Mouse (Mus musculus) Patski (cell line): Measurements from ENCODE around the gene Cdk10. TPM values are rescaled to one million over a fixed set of nuclear protein-coding genes. Genes with fewer than 3 reads are reported as not detected.
A peak's percentile ranks its signal among the peaks of the same experiment; 100 is the strongest.
"Not testable (repeated sequence)": the region's sequence is repeated elsewhere in the genome, so short reads cannot be mapped to it uniquely, and the experiment has no call there.

Experiments
- ATAC-seq: fragments of 100-300 bp; one replicate; pipeline ENCODE4 v1.8.0; 2021
- CTCF ChIA-PET: fragments of 350-600 bp; sonication (Branson Sonifier 250); formaldehyde crosslinking; loops from one replicate; lab custom pipeline; 2022; ENCODE audit warnings: inconsistent platforms; lab: Charles Lee
- POLR2A ChIA-PET: fragments of 350-600 bp; sonication (Branson Sonifier 250); formaldehyde crosslinking; loops from one replicate; lab custom pipeline; 2022; ENCODE audit warnings: antibody characterized with exemption, inconsistent platforms; lab: Charles Lee
- DNase-seq: peaks from one replicate; pipeline ENCODE4 v3.0.0-alpha.2; 2011; ENCODE audit warnings: low read depth, low spot score
- H3K27me3 ChIP-seq: fragments of 371-371 bp; one replicate; pipeline ENCODE4 v1.5.1; 2021
- CTCF ChIP-seq: fragments of 100-300 bp; IDR thresholded peaks from one replicate; pipeline ENCODE4 v1.5.1; 2021
- in situ Hi-C: fragments of 300-500 bp; cut with MboI; formaldehyde crosslinking; loops from 3 replicates; pipeline ENCODE4 v1.11.1; 2018; ENCODE audit warnings: low pct_unique_long_range_greater_than_20kb, mixed read lengths
- polyA plus RNA-seq: library from polyadenylated mRNA; unstranded; gene quantifications from one replicate; pipeline ENCODE4 v1.2.3, GENCODE M21; 2021

Cdk10 gene
- polyA plus RNA-seq, 1 experiment from 2014 or later, result 55.8 TPM

DNA sequence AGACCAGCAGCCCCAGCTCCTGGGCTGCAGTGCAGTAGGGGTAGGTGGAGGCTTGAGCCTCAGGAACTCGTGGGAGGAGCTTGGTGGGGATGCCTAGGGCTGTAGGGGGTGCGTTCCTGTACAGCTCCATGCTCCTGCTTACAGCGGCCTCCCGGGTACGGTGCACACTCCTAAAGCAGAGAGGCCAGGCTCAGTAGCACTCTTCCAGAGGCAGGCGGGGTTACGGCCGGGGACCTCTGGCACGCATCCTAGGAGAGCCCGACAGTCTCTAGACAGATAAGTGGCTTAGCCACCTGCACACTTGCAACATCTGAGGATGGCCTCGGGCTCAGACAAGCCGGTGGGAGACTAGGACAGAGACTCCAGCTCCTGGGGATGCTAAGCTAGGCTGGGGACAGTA lies 20.9 kb downstream of the Cdk10 start:
- POLR2A ChIA-PET, result interaction anchor here (1.3 kb wide), 1 partner anchor 9 kb away, joined by 4 read pairs; the partner anchor contains the start of gene Spata2l
- CTCF ChIA-PET, result interaction anchor here (1.2 to 1.9 kb wide), 2 partner anchors 9 to 10 kb away, joined by 3 to 5 read pairs; partner anchors contain the start of gene Spata2l
- no peak for TF ChIP-seq CTCF
- ATAC-seq (no peak), DNase-seq (no peak)
- no peaks in the 10 kb centered on the region for H3K27me3 ChIP-seq
- in situ Hi-C loops, result no loop called here

DNA sequence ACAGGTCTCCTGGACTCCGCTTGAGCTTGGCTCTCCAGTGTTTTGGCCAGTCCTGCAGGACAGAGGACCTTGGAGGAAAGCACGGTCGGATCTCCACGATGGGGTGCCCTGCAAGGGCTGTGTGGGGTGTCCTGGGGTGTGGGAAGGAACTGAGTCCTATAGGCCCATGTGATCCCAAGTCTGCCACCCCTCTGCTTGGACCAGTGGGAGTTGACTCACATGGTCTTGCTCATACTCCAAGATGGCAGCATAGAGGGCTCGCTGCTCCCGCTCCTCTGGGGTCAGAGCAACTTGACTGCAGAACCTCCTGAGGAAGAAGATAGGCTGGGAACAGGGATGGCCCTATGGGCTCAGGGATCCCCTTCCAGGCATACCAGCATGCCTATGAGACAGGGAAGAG lies 23.1 kb downstream of the Cdk10 start:
- TF ChIP-seq CTCF, result no peak
- no peak for ATAC-seq
- POLR2A ChIA-PET, result no interaction called here
- in situ Hi-C loops, result no loop called here
- no peak for DNase-seq
- no peaks in the 10 kb centered on the region for H3K27me3 ChIP-seq
- CTCF ChIA-PET, result no interaction called here

DNA sequence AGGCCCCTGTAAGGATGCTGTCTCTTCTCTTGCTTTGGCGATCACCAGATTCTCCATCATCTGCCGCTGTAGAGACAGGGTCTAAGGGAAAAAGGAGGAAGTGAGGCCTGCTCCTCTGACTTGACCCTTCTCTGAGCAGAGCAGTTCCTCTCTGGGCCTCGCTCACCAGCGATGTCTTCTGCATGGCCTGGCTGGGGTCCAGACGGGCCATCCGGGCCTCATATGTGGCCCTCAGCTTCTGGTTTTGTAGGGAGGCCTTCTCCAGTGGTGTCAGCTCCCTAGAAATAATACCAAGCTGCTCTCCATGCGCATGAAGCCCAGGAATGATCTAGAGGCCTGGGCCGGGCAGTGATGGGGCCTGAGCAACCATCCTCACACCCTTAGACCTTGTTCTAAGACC lies 24.0 kb downstream of the Cdk10 start:
- ChIA-PET CTCF (interaction anchor here (1.0 kb wide), 1 partner anchor 15 kb away, joined by 3 read pairs; no protein-coding TSS in a partner anchor), POLR2A (no interaction called here)
- ATAC-seq (no peak), DNase-seq (no peak)
- in situ Hi-C loops, result no loop called here
- TF ChIP-seq CTCF, result no peak
- no peaks in the 10 kb centered on the region for H3K27me3 ChIP-seq

DNA sequence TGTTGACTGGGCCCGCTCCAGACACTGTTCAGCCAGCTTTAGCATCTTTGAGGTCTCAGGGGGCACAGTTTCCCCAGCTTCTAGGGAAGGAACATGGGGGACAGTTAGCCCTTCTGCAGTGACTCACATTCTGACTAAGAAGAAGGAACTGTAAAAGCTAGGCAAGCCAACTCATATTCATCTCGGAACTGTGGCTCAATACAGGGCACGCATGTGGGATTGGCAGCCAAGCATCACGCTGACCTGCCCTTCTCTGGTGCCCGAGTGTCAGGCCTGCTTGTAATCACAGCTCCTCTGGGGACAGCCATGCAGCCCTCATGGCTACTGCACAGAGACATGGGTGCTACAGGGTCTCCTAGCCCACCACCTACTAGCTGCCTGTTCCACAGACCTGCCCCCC lies 26.3 kb downstream of the Cdk10 start:
- POLR2A ChIA-PET, result interaction anchor here (1.5 kb wide), 2 partner anchors 12 to 17 kb away, joined by 3 to 4 read pairs; no protein-coding TSS in a partner anchor
- TF ChIP-seq CTCF, result no peak
- in situ Hi-C loops, result no loop called here
- no peaks in the 10 kb centered on the region for H3K27me3 ChIP-seq
- ATAC-seq (no peak), DNase-seq (no peak)
- CTCF ChIA-PET, result interaction anchor here (1.3 to 1.6 kb wide), 2 partner anchors 9 to 17 kb away, joined by 3 to 4 read pairs; no protein-coding TSS in a partner anchor

DNA sequence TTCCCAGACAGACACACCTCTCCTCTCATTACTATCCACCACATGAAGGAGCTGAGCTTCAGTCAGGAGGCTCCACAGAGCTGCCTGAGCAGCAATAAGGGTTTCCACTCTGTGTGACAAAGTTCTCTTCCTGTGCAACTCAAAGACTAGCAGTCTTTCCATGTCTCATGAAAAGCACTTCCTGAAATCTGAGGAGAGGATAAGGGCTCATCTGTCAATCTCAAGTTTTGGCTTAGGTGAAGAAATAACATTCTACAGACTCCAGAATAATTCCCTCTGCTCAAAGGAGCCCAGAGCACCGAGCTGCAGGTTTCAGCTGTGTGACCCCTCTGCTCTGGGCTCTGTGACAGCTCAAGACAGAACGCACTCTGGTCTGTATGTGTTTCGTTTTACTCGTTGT lies 28.3 kb downstream of the Cdk10 start:
- CTCF ChIA-PET, result no interaction called here
- no peak for DNase-seq
- TF ChIP-seq CTCF, result no peak
- no peak for ATAC-seq
- no peaks in the 10 kb centered on the region for H3K27me3 ChIP-seq
- in situ Hi-C loops, result no loop called here
- POLR2A ChIA-PET, result interaction anchor here (1.3 to 1.7 kb wide), 2 partner anchors 14 to 17 kb away, joined by 4 to 6 read pairs; partner anchors contain the start of gene Spata2l

DNA sequence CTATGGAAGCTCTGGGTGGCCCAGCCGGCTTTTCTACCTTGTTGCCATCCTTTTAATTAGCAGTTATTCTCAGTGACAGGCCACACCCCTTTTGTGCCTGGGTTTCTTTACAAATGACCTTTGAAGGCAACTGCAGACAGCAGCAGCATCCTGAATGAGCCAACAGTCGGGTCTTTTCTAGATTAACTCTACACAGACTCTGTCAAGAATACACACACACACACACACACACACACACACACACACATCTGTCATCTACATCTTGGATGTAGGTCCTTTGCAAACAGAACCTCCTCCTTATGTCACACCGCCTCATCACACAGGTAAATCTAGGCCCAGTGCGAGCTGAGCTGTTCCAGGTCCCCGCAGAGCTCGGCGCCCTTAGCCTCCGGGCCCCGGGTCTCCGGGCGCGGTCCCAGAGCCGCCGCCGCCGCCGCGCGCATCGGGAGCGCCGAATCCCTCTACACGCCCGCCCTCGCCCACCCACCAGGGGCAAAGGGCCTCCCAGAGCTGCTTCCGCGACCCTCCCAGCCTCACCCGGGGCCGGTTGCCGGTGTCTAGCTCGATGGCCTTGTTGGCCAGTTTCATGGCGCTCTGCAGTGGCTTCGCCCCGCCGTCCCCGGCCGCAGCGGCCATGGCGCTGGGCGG lies 28.9 kb downstream of the Cdk10 start:
- ChIA-PET POLR2A (interaction anchor here (1.3 to 1.7 kb wide), 2 partner anchors 15 to 18 kb away, joined by 4 to 6 read pairs; partner anchors contain the start of gene Spata2l), CTCF (no interaction called here)
- no peak for TF ChIP-seq CTCF
- DNase-seq (no peak), ATAC-seq (peak; percentile 13)
- no peaks in the 10 kb centered on the region for H3K27me3 ChIP-seq
- in situ Hi-C loops, result no loop called here

DNA sequence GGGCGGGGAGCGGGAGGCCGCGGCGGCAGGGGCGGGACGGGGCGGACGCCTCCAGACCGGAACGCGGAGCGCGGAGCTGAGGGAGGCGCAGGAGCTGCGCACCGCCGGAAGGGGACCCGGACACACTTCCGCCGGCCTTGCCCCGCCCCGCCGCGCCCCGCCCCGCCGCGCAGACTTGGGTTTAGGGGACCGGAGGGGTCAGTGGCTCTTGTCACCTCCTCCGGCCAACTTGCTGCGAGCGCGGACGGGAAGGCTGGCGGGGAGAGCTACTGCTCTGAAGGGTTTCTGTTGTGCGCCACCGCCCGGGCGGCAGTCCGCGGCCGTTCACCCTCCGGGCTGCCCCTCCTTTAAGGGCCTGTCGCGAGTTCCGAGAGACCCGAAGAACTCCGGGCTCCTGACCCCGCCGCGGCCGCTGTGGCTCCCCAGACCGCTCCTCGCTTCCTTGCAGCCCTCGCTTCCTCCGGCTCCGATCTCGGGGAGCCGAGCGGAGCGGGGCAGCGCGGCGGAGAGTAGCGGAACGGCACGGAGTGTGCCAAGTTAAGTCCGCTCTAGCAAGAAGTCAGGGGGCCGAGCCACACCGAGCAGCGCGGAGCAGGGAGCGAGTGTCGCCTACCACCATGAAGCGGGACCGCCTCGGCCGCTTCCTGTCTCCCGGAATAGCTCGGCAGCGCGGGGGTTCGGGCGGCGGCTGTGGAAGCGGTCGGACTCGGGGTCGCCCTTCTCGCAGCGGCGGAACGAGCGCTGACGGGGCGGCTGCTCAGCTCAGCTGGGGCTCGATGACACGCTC lies 29.6 kb downstream of the Cdk10 start, which contains the start of the genes Zfp276 and Vps9d1:
Gene Zfp276, plus strand, starts transcription at position 97 of the 787 bp plus-strand sequence.
Gene Vps9d1, minus strand, starts transcription at position 250 of the 787 bp plus-strand sequence.
- peak; percentile 79 for ATAC-seq
- no peak for TF ChIP-seq CTCF
- ChIA-PET POLR2A (interaction anchor here (1.1 to 1.5 kb wide), 5 partner anchors 11 to 30 kb away, joined by 3 to 7 read pairs (median 4); partner anchors contain the start of genes Cdk10 and Spata2l), CTCF (no interaction called here)
- in situ Hi-C loops, result no loop called here
- H3K27me3 ChIP-seq, result no peaks in the 10 kb centered on the region
- DNase-seq, result peak; percentile 13

DNA sequence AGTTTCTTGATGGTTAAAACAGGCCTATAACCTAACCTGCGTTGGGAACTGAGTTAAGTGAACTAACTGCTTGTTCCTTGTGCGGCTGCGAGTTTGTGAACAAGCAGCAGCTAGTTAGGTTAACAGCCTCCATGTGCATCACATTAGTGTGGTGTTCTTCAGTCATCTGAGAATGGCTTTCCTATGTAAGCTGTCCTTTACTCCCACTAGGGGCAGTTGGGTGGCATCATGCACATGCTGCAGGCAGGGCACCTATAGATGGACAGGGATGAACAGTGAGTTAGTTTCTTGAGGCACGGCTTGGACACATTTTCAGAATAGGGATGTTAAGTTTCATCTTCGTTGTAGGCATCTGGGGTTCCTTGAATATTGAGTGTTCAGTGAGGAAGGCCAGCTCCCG lies 30.5 kb downstream of the Cdk10 start:
- no peak for ATAC-seq
- H3K27me3 ChIP-seq, result no peaks in the 10 kb centered on the region
- no peak for TF ChIP-seq CTCF
- in situ Hi-C loops, result no loop called here
- POLR2A ChIA-PET, result interaction anchor here (1.1 to 1.5 kb wide), 4 partner anchors 10 to 31 kb away, joined by 3 to 7 read pairs (median 4); partner anchors contain the start of gene Cdk10
- CTCF ChIA-PET, result interaction anchor here (1.0 to 1.4 kb wide), 2 partner anchors 9 to 13 kb away, joined by 3 to 5 read pairs; no protein-coding TSS in a partner anchor
- no peak for DNase-seq

DNA sequence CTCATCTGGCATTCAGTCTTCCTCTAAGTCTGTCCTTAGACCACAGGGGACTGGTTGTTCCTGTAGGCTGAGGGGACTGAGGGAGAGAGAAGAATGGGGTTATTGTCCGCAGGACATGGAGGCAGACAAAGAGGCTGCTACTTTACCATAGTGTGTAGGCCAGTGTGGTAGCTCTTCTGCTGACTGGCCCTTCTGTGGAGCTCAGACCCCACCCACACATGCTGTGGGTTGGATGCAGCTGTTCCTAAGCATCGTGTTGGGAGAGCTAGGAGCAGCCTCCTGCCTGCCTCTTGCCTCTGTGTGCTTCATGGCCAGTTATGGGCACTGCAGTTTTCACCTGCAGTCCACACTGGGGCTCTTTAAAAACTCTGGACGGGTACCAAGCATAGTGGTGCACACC lies 32.5 kb downstream of the Cdk10 start:
- TF ChIP-seq CTCF, result no peak
- ChIA-PET CTCF (no interaction called here), POLR2A (interaction anchor here (0.6 kb wide), 1 partner anchor 828 kb away, joined by 3 read pairs; no protein-coding TSS in a partner anchor)
- no peaks in the 10 kb centered on the region for H3K27me3 ChIP-seq
- DNase-seq (no peak), ATAC-seq (no peak)
- in situ Hi-C loops, result no loop called here

DNA sequence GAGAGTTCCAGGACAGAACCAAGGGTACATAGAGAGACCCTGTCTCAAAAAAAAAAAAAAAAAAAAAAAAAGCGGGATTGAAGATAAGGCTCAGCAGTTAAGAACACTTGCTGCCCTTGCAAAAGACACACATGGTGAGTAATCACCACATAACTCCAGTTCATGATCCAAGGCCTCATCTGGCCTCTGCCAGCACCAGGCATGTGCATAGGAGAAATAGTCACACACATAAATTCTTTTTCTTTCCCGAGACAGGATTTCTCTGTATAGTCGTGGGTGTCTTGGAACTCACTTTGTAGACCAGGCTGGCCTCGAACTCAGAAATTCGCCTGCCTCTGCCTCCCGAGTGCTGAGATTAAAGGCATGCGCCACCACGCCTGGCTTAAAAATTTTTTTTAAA lies 33.0 kb downstream of the Cdk10 start:
- POLR2A ChIA-PET, result interaction anchor here (0.6 kb wide), 2 partner anchors 69 to 829 kb away, joined by 3 read pairs; no protein-coding TSS in a partner anchor
- ATAC-seq, in situ Hi-C loops, H3K27me3 ChIP-seq, CTCF ChIA-PET, DNase-seq: not testable (repeated sequence)
